In the genomic region with DNA sequence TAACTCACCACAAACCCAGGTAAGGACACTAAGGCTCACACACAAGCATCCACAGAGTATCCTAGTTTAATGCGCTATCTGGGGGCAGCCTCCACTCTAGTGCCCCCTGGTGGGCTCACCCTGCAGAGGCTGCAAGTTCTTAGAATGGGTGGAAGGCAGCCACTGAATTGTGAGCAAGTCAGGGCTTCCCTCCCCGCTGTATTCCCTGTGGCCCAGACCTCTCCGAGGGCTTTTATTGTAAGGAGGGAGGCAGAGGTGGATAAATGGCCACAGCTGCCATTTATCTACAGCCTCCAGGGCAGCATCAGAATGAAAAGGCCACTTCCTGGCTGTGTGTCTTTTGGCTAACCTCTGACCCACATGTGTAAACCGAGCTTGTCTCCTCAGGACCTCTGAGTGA, we compare ENCODE assay signal across 8 mouse cellular contexts. TPM values are rescaled to one million over a fixed set of nuclear protein-coding genes. Genes with fewer than 3 reads are reported as not detected.
DNase-seq lines count a peak whose midpoint lies in the region; TF ChIP-seq lines count a peak whose summit lies in the region.
"Had no signal": no experiment of that assay in that cellular context is flagged by ENCODE, and none has a peak within 500 bp of the region (broad histone marks: within the 10 kb centered on the region; RNA-seq: fewer than 3 reads in every experiment).

No protein-coding gene starts in this region.

- no peaks in the 10 kb centered on the region for H3K4me1 ChIP-seq in ES-Bruce4 (ENCODE audit: control insufficient read depth, insufficient read depth, low read length)
- H3K4me1 ChIP-seq in cortical plate, adult 2 months (ENCODE audit: control insufficient read depth, insufficient read depth, low read length), result no peaks in the 10 kb centered on the region

- no peak for TF ChIP-seq POLR2A in ES-Bruce4 (IDR thresholded peaks at IDR 0.05; ENCODE audit: insufficient read depth, low read length)
- no peak for TF ChIP-seq POLR2A in cortical plate, adult 2 months (IDR thresholded peaks at IDR 0.05; ENCODE audit: extremely low read depth, insufficient read depth, low read length)

- H3K27ac ChIP-seq in ES-Bruce4 (ENCODE audit: insufficient read depth, low read length), result no peak overlapping the region
- H3K27ac ChIP-seq in cortical plate, adult 2 months (ENCODE audit: insufficient read depth, low read length), result no peak overlapping the region
- H3K27ac ChIP-seq: midbrain, embryonic 12.5 days had no signal

- no peak overlapping the region for H3K4me3 ChIP-seq in ES-Bruce4 (ENCODE audit: low read depth, low read length)
- no peak overlapping the region for H3K4me3 ChIP-seq in cortical plate, adult 2 months (ENCODE audit: insufficient read depth, low read length)
- H3K4me3 ChIP-seq: midbrain, embryonic 12.5 days had no signal

- H3K9ac ChIP-seq in ES-Bruce4 (ENCODE audit: low read depth, poor library complexity, severe bottlenecking), result no peak overlapping the region
- H3K9ac ChIP-seq: midbrain, embryonic 12.5 days had no signal

- TF ChIP-seq EP300 in ES-Bruce4 (IDR thresholded peaks at IDR 0.05; ENCODE audit: insufficient read depth, low read depth, low read length), result no peak

- TF ChIP-seq CTCF in ES-Bruce4 (IDR thresholded peaks at IDR 0.05; ENCODE audit: low read depth, low read length), result peak; percentile 84
- peak; percentile 57 for TF ChIP-seq CTCF in cortical plate, adult 2 months (IDR thresholded peaks at IDR 0.05; ENCODE audit: extremely low read depth, insufficient read depth, low read length)

- peak; percentile 20 for DNase-seq in kidney, adult 9 months
- no peak for DNase-seq in kidney, postnatal 14 days
- DNase-seq in B cell, adult 2 months, result peak; percentile 64 to 68
- peak; percentile 57 for DNase-seq in naive thymus-derived CD4-positive, alpha-beta T cell, adult 2 months (ENCODE audit: low read depth)
- no peak for DNase-seq in layer of hippocampus, adult 9-10 months (ENCODE audit: low spot score)

- H3K36me3 ChIP-seq in ES-Bruce4 (ENCODE audit: control insufficient read depth, insufficient read depth, low read length, poor library complexity, severe bottlenecking), result no peaks in the 10 kb centered on the region
- H3K36me3 ChIP-seq: midbrain, embryonic 12.5 days had no signal

- no peaks in the 10 kb centered on the region for H3K27me3 ChIP-seq in ES-Bruce4 (ENCODE audit: control insufficient read depth, insufficient read depth, low read length, poor library complexity, severe bottlenecking)

- H3K9me3 ChIP-seq in ES-Bruce4 (replicated peaks; ENCODE audit: control insufficient read depth, insufficient read depth, low read length, poor library complexity, severe bottlenecking), result no peaks in the 10 kb centered on the region
- H3K9me3 ChIP-seq: midbrain, embryonic 12.5 days had no signal

RNA-seq across cellular contexts. Expression of gene Wfs1, which starts 33.6 kb away (rescaled TPM):
- 10.1 and 11.3 TPM in 2 replicates for polyA plus RNA-seq in ES-Bruce4 (2011; ENCODE audit: insufficient read depth, insufficient read length, low read depth, missing spikeins)
- 39.5 and 46.2 TPM in 2 replicates for polyA plus RNA-seq in cortical plate, adult 2 months (2012; rRNA removed)

Comparison
In these comparisons a context has a peak if more than half of its experiments do, and no peak if none do; other contexts are left out.
1. DNase-seq: peak in kidney, adult 9 months (single experiment), B cell, adult 2 months (2 of 2) and naive thymus-derived CD4-positive, alpha-beta T cell, adult 2 months (single experiment); none in kidney, postnatal 14 days (single experiment) and layer of hippocampus, adult 9-10 months (single experiment).